Mouse (Mus musculus) hindbrain, embryonic 10.5 days (tissue): Measurements from ENCODE around the gene Pole2. TPM values are rescaled to one million over a fixed set of nuclear protein-coding genes. Genes with fewer than 3 reads are reported as not detected.

ENCODE experiments used
- DNase-seq: peaks from one replicate; pipeline ENCODE4 v3.0.0-alpha.2; 2017; ENCODE audit warnings: low spot score
- H3K27ac ChIP-seq: fragments of 300-500 bp; sonication (generic); 2 replicates; pipeline ENCODE4 v1.5.1; 2016; ENCODE audit warnings: mild to moderate bottlenecking, moderate library complexity
- H3K27me3 ChIP-seq: fragments of 300-500 bp; sonication (generic); 2 replicates; pipeline ENCODE4 v1.6.1; 2016; ENCODE audit warnings: mild to moderate bottlenecking; ENCODE audit not compliant: poor library complexity, insufficient read depth, severe bottlenecking
- H3K36me3 ChIP-seq: fragments of 300-500 bp; sonication (generic); 2 replicates; pipeline ENCODE4 v1.6.1; 2016; ENCODE audit warnings: mild to moderate bottlenecking, moderate library complexity
- H3K4me1 ChIP-seq: fragments of 300-500 bp; sonication (generic); replicated peaks from 2 replicates; pipeline ENCODE4 v1.6.1; 2016; ENCODE audit warnings: mild to moderate bottlenecking
- H3K4me3 ChIP-seq: fragments of 300-500 bp; sonication (generic); 2 replicates; pipeline ENCODE4 v1.5.1; 2016; ENCODE audit warnings: mild to moderate bottlenecking, moderate library complexity
- H3K9me3 ChIP-seq: fragments of 300-500 bp; sonication (generic); 2 replicates; pipeline ENCODE4 v1.6.1; 2016; ENCODE audit warnings: mild to moderate bottlenecking, moderate library complexity
- WGBS: fragments of 180-500 bp; shearing (Covaris S2); methylation state at CpG from one replicate; pipeline ENCODE4 v1.1.7; 2016; 5-methylcytosine and 5-hydroxymethylcytosine counted together
- polyA plus RNA-seq: library from polyadenylated mRNA; unstranded; fragments of >200 nt; fragmentation: Nextera tagmentation; extraction: Ambion mirVana; gene quantifications from 2 replicates; pipeline ENCODE4 v1.2.1, GENCODE M21; 2016

The Pole2 gene
- polyA plus RNA-seq, 1 experiment from 2014 or later: 23.4 TPM

DNA sequence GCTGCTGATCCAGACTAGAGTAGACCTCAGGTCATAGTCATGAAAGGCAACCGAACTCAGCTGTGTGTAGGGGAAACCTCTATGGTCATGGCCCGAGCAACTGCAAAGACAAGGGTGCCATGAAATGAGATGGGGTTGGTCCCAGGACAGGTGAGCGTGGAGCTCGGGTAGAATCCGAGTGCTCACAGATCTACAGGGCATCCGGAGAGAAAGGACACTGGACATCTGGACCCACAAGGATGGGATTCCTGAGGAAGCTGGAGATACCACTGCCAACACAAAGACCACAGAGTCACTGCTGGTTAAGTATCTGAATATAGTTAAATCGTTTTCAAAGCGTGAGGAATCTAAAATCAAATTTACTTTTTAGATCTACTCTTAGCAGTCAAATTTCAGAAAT lies 20.6 kb downstream of the Pole2 start:
- H3K36me3 ChIP-seq: peaks cover 82% of the 10 kb centered on the region
- no peaks in the 10 kb centered on the region for H3K27me3 ChIP-seq
- H3K27ac ChIP-seq: no peak overlapping the region
- no peak for DNase-seq
- no peak overlapping the region for H3K4me3 ChIP-seq
- H3K4me1 ChIP-seq: no peaks in the 10 kb centered on the region
- 93% methylated on average over 8 of the region's 8 CpGs for WGBS
- H3K9me3 ChIP-seq: no peaks in the 10 kb centered on the region

DNA sequence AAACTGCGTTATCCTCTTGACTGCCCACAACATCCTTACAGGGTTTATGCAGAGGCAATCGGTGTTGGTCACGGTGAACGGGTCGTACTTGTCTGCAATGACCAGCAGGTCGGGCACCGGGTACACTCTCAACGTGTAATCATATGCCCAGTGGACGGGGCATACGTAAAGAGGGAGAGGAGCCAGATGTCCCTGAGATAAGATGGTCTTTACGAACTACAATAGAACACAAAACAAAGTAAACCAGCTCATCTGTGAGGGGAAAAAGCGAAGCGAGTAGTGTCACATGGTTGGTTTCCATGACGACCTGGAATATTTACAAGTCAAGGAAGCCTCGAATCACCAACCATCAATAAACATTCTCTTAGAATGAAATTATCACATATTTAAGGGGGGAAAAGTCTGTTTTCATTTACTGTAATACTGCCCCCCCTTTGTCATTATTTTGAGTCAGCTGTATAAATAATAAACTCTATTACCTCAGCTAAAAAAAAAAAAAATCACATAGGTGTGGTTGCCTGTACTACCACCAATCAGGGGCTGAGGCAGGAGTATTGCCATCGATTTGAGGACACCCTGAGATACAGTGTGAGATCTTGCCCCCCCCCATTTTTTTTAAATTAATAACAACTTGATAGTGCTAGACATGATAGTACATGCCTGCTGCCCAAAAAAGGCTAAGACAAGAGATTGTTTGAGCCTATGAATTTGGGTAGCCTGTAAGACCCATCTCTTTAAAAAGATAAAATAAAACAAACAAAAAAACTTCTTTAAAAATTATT lies 23.8 kb downstream of the Pole2 start, which contains the start of gene Gm49384:
Gene Gm49384 (minus strand): TSS at position 216 of the 782 bp plus-strand sequence.
- Histone ChIP-seq H3K9me3 (no peaks in the 10 kb centered on the region), H3K27me3 (no peaks in the 10 kb centered on the region), H3K27ac (no peak within 1 kb of the TSS), H3K4me1 (peaks cover under 1% of the 10 kb centered on the region; the same call in 1 of the 2 replicates), H3K4me3 (no peak within 1 kb of the TSS), H3K36me3 (peaks cover 79% of the 10 kb centered on the region)
- DNase-seq: peak; percentile 13
- 82% methylated on average over 16 of the region's 16 CpGs for WGBS

DNA sequence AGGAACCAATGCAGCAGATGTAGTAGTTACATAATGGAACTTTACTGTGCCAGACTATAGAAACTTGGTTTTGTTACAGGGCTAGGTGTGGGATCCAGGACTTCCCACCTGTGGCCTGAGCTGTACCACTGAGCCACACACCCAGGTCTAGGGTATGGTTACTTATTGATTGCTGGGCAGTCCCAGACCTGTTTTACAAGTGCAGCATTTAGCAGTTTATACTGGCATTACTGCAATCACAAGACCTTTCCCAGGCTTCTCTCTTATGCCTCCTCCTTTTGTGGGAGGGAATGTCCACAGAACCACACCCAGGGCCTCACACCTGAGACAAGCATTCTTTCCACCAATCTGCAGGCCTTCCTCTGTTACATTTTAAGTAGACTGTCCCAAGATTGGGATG lies 29.0 kb downstream of the Pole2 start:
- Histone ChIP-seq H3K27me3 (no peaks in the 10 kb centered on the region), H3K9me3 (no peaks in the 10 kb centered on the region), H3K36me3 (peaks cover 49% of the 10 kb centered on the region), H3K4me3 (peak overlapping the region; percentile 92), H3K4me1 (peaks cover 31% of the 10 kb centered on the region), H3K27ac (no peak overlapping the region)
- DNase-seq: no peak

DNA sequence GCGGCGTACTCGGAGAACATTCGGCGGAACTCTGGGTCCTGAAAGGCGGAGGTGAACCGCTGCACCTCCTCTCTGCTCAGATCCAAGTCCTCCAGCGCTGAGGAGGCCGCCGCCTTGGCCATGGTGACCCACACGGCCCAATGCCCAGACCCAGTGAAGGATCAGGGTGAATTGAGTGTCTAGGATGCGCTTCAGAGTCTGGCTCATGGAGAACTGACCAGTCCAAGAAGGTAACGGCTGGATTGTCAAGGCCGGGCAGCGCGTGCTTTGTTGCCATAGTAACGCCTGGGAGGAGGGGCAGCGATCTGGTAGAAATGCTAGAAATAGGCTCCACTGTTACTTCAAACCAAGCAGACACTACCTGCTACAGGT lies 29.8 kb downstream of the Pole2 start, which contains the start of gene Dnaaf2:
Gene Dnaaf2 (minus strand): TSS at position 266 of the 372 bp plus-strand sequence.
- H3K4me1 ChIP-seq: peaks cover 31% of the 10 kb centered on the region
- H3K9me3 ChIP-seq: no peaks in the 10 kb centered on the region
- H3K36me3 ChIP-seq: peaks cover 42% of the 10 kb centered on the region
- peak within 1 kb of the TSS; percentile 93 for H3K27ac ChIP-seq
- no peaks in the 10 kb centered on the region for H3K27me3 ChIP-seq
- DNase-seq: peak; percentile 84
- peak within 1 kb of the TSS; percentile 92 for H3K4me3 ChIP-seq
- under 1% methylated on average over 18 of the region's 18 CpGs for WGBS

DNA sequence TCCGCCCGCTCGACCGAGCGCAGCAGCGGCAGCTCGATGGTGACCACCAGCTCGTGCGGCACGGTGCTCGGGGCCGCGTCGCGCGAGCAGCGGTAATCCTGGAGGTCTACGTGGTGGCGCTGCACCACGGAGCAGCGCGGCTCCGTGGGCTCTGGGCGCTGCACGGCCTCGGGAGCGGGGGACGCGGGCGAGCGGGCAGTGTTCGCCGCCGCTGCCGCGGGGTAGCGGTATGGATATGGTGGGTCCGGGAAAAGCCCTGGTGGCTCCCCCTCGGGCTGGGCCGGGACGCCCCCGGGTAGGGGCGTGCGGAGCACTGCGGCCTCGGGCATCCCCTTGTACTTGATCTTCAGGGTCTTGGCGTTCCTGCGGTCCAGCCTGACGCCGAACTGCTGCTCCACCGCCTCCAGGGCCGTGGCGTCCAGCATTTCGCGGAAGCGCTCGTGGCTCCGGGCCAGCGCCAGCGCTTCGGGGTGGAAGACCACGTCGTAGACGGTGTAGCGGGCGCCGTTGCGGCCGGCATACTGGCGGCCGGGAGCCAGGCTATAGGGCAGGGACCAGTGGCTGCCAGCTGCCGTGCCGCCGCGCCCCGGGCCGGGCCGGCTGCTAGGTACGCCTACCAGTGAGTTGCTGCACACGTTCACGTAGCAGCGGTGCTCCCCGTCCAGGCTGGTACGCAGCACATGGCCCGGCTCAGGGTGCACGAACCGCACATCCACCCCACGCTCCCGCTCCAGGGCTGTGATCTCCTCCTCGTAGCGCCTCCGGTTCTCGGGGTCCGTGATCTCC lies 30.4 kb downstream of the Pole2 start:
- peaks cover 42% of the 10 kb centered on the region for H3K36me3 ChIP-seq
- H3K9me3 ChIP-seq: no peaks in the 10 kb centered on the region
- peak overlapping the region; percentile 93 for H3K27ac ChIP-seq
- DNase-seq: peak; percentile 66
- H3K27me3 ChIP-seq: no peaks in the 10 kb centered on the region
- H3K4me3 ChIP-seq: peak overlapping the region; percentile 92
- WGBS: under 1% methylated on average over 94 of the region's 94 CpGs
- peaks cover 31% of the 10 kb centered on the region for H3K4me1 ChIP-seq

DNA sequence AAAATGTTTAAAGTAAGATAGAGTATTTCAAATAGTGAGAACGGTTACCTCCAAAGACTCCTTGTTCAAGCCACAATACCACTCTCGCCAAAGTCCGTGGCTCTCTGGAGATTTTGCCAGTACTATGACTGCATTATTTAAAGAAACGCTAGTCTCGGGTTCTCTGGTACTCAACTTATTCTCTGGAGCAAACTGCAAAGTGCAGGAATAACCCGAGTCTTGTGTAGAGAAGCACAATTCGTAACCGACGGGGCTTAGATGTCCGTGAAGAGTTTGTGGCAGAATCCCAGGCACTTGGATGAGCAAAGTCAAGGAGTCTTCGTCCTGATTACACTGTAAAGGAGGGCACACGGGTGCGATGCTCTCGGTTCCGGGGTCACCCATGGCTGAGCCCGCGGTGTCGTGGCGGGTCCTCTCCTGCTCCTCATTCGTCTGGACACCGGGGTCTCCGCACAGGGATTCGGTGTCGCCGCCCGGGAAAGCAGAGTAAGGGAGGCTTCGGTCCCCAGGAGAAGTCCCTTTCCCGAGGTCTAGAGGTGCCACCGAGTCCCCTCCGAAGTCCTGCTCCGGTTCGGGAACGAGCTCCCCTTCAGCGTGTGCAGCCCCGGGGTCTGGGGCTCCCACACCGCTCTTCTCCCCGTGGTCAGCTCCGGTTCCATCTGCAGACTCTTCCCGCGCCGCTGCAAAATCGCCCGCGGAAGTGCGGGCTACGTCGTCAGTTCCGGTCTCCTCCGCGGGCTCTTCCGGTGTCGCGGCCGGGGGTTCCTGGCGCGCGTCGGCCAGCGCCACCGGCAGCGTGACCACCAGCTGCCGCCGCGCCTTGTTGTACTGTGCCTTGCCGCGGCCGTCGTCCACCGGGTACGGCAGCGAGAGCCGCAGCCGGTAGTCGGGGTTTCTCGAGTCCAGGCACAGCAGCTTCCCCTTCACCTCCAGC lies 31.3 kb downstream of the Pole2 start, which contains the start of gene Gm49383:
Gene Gm49383 (minus strand): TSS at position 661 of the 934 bp plus-strand sequence.
- peak within 1 kb of the TSS; percentile 93 for H3K27ac ChIP-seq
- WGBS: under 1% methylated on average over 75 of the region's 75 CpGs
- no peaks in the 10 kb centered on the region for H3K9me3 ChIP-seq
- no peaks in the 10 kb centered on the region for H3K27me3 ChIP-seq
- peaks cover 42% of the 10 kb centered on the region for H3K36me3 ChIP-seq
- H3K4me3 ChIP-seq: peak within 1 kb of the TSS; percentile 92
- H3K4me1 ChIP-seq: peaks cover 31% of the 10 kb centered on the region
- DNase-seq: peak; percentile 78

DNA sequence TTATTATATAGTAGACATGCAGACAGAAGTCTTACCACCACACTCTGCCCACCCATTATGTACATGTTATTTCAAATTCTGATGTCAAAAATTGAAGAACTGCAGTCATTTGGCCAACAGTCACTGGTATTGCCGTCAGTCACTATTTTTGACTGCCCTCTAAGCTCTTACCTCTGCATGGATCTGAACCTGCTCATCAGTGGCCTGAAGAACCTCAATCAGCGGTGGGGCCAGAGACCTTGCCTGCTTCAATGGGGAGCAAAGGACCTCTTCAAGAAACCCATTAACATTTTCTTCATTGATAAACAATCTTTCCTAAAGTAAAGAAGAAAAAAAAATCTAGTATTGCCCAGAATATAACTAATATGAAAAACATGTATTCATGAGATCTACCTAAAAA lies 35.4 kb downstream of the Pole2 start:
- no peaks in the 10 kb centered on the region for H3K27me3 ChIP-seq
- no peak overlapping the region for H3K4me3 ChIP-seq
- no peak for DNase-seq
- H3K36me3 ChIP-seq: peaks cover 52% of the 10 kb centered on the region
- WGBS: 96% methylated on average over 2 of the region's 2 CpGs
- H3K9me3 ChIP-seq: no peaks in the 10 kb centered on the region
- no peak overlapping the region for H3K27ac ChIP-seq
- H3K4me1 ChIP-seq: peaks cover 15% of the 10 kb centered on the region

DNA sequence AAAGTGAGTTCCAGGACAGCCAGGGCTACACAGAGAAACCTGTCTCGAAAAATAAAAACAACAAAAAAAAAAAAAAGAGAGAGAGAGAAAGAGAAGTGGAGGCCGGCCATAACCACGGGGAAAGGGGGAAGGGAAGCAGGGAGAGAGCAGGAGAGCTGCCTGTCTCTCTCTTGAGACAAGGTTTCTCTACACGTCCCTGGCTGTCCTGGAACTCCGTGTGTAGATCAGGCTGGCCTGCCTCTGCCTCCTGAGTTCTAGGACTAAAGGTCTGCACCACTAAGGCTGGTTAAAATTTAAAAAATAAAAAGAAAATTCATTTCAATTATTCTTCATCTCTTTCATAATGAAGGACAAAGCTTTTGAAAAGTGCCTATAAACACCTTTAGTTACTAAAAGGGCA lies 36.6 kb downstream of the Pole2 start:
- H3K9me3 ChIP-seq: no peaks in the 10 kb centered on the region
- DNase-seq: no peak
- H3K27ac ChIP-seq: no peak overlapping the region
- H3K4me3 ChIP-seq: no peak overlapping the region
- WGBS: 93% methylated on average over 5 of the region's 5 CpGs
- H3K36me3 ChIP-seq: peaks cover 62% of the 10 kb centered on the region
- no peaks in the 10 kb centered on the region for H3K27me3 ChIP-seq
- H3K4me1 ChIP-seq: peaks cover 23% of the 10 kb centered on the region

DNA sequence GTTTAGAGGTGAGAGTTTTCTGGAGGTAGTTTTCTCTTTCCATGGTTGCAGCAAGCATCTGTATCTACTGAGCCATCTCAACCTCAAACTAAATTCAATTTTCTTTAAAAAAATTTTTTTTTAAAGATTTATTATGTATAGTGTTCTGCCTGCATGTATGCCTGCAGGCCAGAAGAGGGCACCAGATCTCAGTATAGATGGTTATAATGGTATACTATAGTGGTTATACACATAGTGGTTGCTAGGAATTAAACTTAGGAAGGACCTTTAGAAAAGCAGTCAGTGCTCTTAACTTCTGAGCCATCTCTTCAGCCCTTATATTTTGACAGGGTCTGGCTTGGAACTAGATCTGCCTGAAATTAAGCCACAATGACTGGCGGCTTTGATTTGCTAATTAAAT lies 37.5 kb downstream of the Pole2 start:
- Histone ChIP-seq H3K36me3 (peaks cover 65% of the 10 kb centered on the region), H3K9me3 (no peaks in the 10 kb centered on the region), H3K27ac (no peak overlapping the region), H3K27me3 (no peaks in the 10 kb centered on the region), H3K4me3 (no peak overlapping the region), H3K4me1 (peaks cover 23% of the 10 kb centered on the region)
- no peak for DNase-seq
- 98% methylated on average over 1 of the region's 1 CpGs for WGBS

DNA sequence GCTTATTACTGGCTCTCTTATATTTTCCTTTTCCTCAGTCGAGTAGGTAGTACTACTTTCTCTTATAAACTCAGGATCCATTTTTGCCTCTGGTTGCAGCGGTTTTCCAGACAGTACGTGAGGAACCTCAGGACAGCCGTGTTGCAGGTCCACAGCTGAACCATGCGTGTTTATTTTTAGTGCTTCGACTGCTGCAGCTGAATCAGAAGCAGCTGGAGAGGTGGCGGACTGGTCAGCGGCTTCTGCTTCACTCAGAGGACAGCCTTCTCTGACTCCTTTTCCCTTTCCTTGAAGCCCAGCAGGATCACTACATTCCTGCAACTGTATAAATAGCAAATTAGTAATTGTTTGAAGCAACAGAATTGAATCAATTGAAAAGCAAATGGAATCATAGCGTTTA lies 37.9 kb downstream of the Pole2 start:
- Histone ChIP-seq H3K36me3 (peaks cover 68% of the 10 kb centered on the region), H3K27me3 (no peaks in the 10 kb centered on the region), H3K4me1 (peaks cover 23% of the 10 kb centered on the region), H3K4me3 (no peak overlapping the region), H3K9me3 (no peaks in the 10 kb centered on the region), H3K27ac (no peak overlapping the region)
- 92% methylated on average over 9 of the region's 9 CpGs for WGBS
- no peak for DNase-seq

DNA sequence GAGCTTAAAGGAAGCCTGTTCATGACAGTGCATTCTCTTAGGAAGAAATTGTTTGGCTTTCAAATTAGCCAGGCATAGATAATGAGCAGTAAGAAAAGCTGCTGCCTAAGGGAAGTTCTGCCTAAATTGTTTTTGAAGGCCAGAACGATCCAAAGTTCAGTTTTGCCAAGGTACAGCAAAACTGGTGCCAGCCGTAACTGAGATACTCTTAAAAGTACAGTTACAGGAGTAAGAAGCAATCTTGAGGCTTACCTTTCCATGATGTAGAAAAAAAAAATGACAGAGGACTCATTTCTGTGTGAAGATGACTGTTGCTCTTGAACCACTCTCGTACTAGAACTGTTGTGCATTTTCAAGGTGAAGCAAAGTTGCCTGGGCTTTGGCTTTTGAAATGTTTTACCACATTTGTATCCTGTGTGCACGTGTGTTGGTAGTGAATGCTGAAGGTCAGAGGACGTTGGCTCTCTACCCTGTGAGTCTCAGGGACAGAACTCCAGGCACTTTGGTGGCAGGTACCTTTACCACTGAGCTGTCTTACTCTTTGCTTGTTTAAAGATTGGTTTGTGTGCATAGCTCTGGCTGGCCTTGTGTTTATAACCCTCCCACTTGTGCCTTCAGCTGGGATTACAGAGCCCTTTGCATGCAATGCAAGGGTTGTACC lies 41.1 kb downstream of the Pole2 start:
- 80% methylated on average over 5 of the region's 5 CpGs for WGBS
- H3K9me3 ChIP-seq: no peaks in the 10 kb centered on the region
- no peaks in the 10 kb centered on the region for H3K27me3 ChIP-seq
- no peak overlapping the region for H3K4me3 ChIP-seq
- peaks cover 61% of the 10 kb centered on the region for H3K36me3 ChIP-seq
- DNase-seq: no peak
- peaks cover 32% of the 10 kb centered on the region for H3K4me1 ChIP-seq
- H3K27ac ChIP-seq: no peak overlapping the region

DNA sequence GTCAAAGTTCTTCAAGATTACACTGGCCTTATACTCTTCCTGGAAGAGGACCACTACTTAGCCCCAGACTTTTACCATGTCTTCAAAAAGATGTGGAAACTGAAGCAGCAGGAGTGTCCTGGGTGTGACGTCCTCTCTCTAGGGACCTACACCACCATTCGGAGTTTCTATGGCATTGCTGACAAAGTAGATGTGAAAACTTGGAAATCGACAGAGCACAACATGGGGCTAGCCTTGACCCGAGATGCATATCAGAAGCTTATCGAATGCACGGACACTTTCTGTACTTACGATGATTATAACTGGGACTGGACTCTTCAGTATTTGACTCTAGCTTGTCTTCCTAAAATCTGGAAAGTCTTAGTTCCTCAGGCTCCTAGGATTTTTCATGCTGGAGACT lies 42.6 kb downstream of the Pole2 start:
- Histone ChIP-seq H3K9me3 (no peaks in the 10 kb centered on the region), H3K27me3 (no peaks in the 10 kb centered on the region), H3K4me3 (peak overlapping the region; percentile 90), H3K4me1 (peaks cover 32% of the 10 kb centered on the region), H3K27ac (no peak overlapping the region), H3K36me3 (peaks cover 58% of the 10 kb centered on the region)
- DNase-seq: no peak
- WGBS: 80% methylated on average over 7 of the region's 7 CpGs
